Mouse (Mus musculus): ENCODE measurements at regions not wholly inside any gene's neighbourhood (a gene's known extent, or its start where the extent isn't known, plus 50 kb on each side); places are given as distances from the start of the nearest gene placed in this dataset.

GRCm38 (mm10) chr6:76202801-76203200, 294.8 kb downstream of the Gm9008 start:
- no peaks in the 10 kb centered on the region for H3K27me3 ChIP-seq
- H3K4me2 ChIP-seq (replicated peaks) = no peak overlapping the region
- H3K27ac ChIP-seq = no peak overlapping the region
- H3K9ac ChIP-seq = no peak overlapping the region
- no peaks in the 10 kb centered on the region for H3K4me1 ChIP-seq
- H3K4me3 ChIP-seq = no peak overlapping the region
- ATAC-seq (ENCODE audit: insufficient number of reproducible peaks, insufficient read depth, low FRiP score, low TSS enrichment) = 0 out of 2 replicates have a peak, but pooled peaks have one; percentile 52
- 87% methylated on average over 1 of the region's 1 CpGs for WGBS
- H3K36me3 ChIP-seq = no peaks in the 10 kb centered on the region
- H3K9me3 ChIP-seq = no peaks in the 10 kb centered on the region

Measured in embryonic facial prominence, embryonic 12.5 days (tissue).